Comparison of ENCODE assay signal across 11 mouse cellular contexts in genomic region chr4:44325453-44325852, GRCm38 (mm10). TPM values are rescaled to one million over a fixed set of nuclear protein-coding genes. Genes with fewer than 3 reads are reported as not detected.
DNase-seq lines count a peak whose midpoint lies in the region; ATAC-seq and TF ChIP-seq lines count a peak whose summit lies in the region.
"Had no signal": no experiment of that assay in that cellular context is flagged by ENCODE, and none has a peak within 500 bp of the region (broad histone marks: within the 10 kb centered on the region; RNA-seq: fewer than 3 reads in every experiment).

No protein-coding gene starts in this region.

- no peak overlapping the region for H3K27ac ChIP-seq in left cerebral cortex, adult 2 months
- H3K27ac ChIP-seq in embryonic facial prominence, embryonic 14.5 days (replicated peaks; ENCODE audit: low read depth, low read length): no peak overlapping the region
- H3K27ac ChIP-seq: embryonic facial prominence, embryonic 15.5 days had no signal

- H3K27me3 ChIP-seq in embryonic facial prominence, embryonic 14.5 days (replicated peaks; ENCODE audit: control insufficient read depth, insufficient read depth, low read length): no peaks in the 10 kb centered on the region
- H3K27me3 ChIP-seq: embryonic facial prominence, embryonic 15.5 days had no signal

- H3K4me3 ChIP-seq in left cerebral cortex, adult 2 months: no peak overlapping the region
- no peak overlapping the region for H3K4me3 ChIP-seq in embryonic facial prominence, embryonic 14.5 days (ENCODE audit: low read depth, low read length)
- H3K4me3 ChIP-seq: embryonic facial prominence, embryonic 15.5 days had no signal

- H3K9ac ChIP-seq in embryonic facial prominence, embryonic 14.5 days (ENCODE audit: low read depth, low read length): no peak overlapping the region
- H3K9ac ChIP-seq: embryonic facial prominence, embryonic 15.5 days had no signal

- no peaks in the 10 kb centered on the region for H3K4me1 ChIP-seq in embryonic facial prominence, embryonic 14.5 days (ENCODE audit: control insufficient read depth, insufficient read depth, low read length)
- H3K4me1 ChIP-seq: embryonic facial prominence, embryonic 15.5 days had no signal

- no peak overlapping the region for H3K4me2 ChIP-seq in embryonic facial prominence, embryonic 14.5 days (ENCODE audit: low read depth, low read length)
- H3K4me2 ChIP-seq: embryonic facial prominence, embryonic 15.5 days had no signal

- 45% methylated on average over 4 of the region's 4 CpGs for WGBS in embryonic facial prominence, embryonic 14.5 days

- peak; percentile 68 for TF ChIP-seq CTCF in left cerebral cortex, adult 2 months (IDR thresholded peaks at IDR 0.05)

- DNase-seq in cerebellum, postnatal 10 days: peak; percentile 32 to 63
- DNase-seq in cerebellum, postnatal 36 days: no peak
- DNase-seq in left cerebral cortex, adult 2 months (ENCODE audit: extremely low spot score in 1 of 2, low spot score in 2 of 2): no peak
- no peak for DNase-seq in left cerebral cortex, adult 8-10 months (ENCODE audit: low spot score in 2 of 2)
- peak; percentile 37 for DNase-seq in MN1 (ENCODE audit: low spot score)
- peak; percentile 33 for DNase-seq in embryonic facial prominence, embryonic 14.5 days (ENCODE audit: low spot score)
- no peak for DNase-seq in spleen, adult 18-20 months
- DNase-seq in natural killer cell, adult 2 months (ENCODE audit: low spot score in 2 of 2): no peak
- DNase-seq: heart, postnatal 14 days; right cerebral cortex, postnatal 25 days had no signal

- peaks cover 16% of the 10 kb centered on the region for H3K36me3 ChIP-seq in embryonic facial prominence, embryonic 14.5 days (ENCODE audit: control insufficient read depth, insufficient read depth, low read length)

- ATAC-seq in embryonic facial prominence, embryonic 14.5 days (ENCODE audit: low read depth): no peak

- no peaks in the 10 kb centered on the region for H3K9me3 ChIP-seq in embryonic facial prominence, embryonic 14.5 days (ENCODE audit: control insufficient read depth, low read length)
- H3K9me3 ChIP-seq: embryonic facial prominence, embryonic 15.5 days had no signal

- intact Hi-C loops in left cerebral cortex, adult 2 months (cut with DNase I): no loop called here

RNA-seq across cellular contexts. Expression of gene Melk, which starts 24.8 kb away (rescaled TPM):
- under 1 TPM; 0.63 to 0.81 TPM for total RNA-seq in left cerebral cortex, adult 2 months (2021)
- total RNA-seq in left cerebral cortex, adult 8-10 months (2022): 1 to 10 TPM in 2 of 4 experiments, under 1 TPM in 2; 0.80 to 1.1 (median 0.95) TPM
- 30.5 and 37.9 TPM in 2 replicates for polyA plus RNA-seq in embryonic facial prominence, embryonic 14.5 days (2014; fragmentation: Nextera tagmentation; extraction: Ambion mirVana)

Comparison
In these comparisons a context has a peak if more than half of its experiments do, and no peak if none do; other contexts are left out.
1. DNase-seq: peak in cerebellum, postnatal 10 days (2 of 2), MN1 (single experiment) and embryonic facial prominence, embryonic 14.5 days (single experiment); none in cerebellum, postnatal 36 days (0 of 2), left cerebral cortex, adult 2 months (0 of 2), left cerebral cortex, adult 8-10 months (0 of 2), spleen, adult 18-20 months (0 of 2) and natural killer cell, adult 2 months (0 of 2).